Mouse (Mus musculus): ENCODE measurements around the gene Exosc5. TPM values are rescaled to one million over a fixed set of nuclear protein-coding genes. Genes with fewer than 3 reads are reported as not detected.

The Exosc5 gene
- 52.9 TPM for total RNA-seq (2023)

DNA sequence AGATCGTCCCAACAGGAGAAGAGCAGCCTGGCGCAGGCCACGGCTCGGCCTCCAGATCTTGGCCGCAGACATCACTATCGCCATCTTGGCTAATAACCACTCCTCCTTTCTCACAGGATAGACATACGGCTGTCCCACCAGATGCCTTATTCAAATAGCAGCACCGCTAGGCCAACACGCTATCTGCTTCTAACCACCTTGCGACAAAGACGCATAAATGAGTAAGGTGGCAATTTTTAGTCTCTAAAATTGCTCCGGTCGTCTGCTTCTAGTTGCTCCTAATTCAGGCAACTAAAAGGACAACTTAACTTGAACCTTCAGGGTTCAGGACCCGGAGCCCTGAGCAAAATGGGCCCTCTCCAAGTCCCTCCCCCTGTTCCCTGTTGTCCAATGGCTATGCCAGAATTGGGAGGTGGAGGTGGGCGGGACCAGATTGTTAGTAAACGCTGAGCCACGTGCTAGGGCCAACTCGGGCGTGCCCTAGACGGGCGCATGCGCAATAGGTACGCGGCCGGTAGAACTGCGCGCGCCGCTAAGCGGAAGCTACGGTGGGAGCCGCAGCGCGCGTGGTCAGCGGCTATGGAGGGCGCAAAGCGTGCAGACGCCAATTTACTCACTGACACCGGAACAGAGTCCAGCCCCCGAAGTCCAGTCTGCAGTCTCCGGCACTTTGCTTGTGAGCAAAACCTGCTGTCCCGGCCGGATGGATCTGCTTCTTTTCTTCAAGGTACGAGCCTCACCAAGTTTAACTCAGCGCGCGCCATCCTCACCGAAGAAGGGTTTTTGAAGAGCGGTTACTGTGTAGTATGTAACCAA, at the start of gene Exosc5, which contains the start of gene Bckdha:
Gene Exosc5 (plus strand): TSS at position 508 of the 816 bp plus-strand sequence.
Gene Bckdha (minus strand): TSS at position 325 of the 816 bp plus-strand sequence.

DNA sequence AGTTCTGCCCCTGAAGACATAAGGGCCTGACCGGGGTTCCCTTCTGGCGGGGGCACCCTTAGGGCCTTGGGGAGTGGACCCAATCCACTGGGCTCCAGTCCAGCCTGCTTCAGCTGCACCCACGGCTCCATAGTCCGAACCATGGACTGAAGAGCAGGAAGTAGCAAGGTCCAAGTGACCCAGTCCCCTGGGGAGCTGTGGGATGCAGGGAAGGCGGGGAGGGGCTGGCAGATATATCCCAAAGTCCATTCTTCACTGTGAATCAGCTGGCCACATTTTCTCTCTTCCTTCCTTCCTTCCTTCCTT, 43.3 kb upstream of the Exosc5 start, which contains the start of gene Erich4:
Gene Erich4 (minus strand): TSS at position 187 of the 306 bp plus-strand sequence.

DNA sequence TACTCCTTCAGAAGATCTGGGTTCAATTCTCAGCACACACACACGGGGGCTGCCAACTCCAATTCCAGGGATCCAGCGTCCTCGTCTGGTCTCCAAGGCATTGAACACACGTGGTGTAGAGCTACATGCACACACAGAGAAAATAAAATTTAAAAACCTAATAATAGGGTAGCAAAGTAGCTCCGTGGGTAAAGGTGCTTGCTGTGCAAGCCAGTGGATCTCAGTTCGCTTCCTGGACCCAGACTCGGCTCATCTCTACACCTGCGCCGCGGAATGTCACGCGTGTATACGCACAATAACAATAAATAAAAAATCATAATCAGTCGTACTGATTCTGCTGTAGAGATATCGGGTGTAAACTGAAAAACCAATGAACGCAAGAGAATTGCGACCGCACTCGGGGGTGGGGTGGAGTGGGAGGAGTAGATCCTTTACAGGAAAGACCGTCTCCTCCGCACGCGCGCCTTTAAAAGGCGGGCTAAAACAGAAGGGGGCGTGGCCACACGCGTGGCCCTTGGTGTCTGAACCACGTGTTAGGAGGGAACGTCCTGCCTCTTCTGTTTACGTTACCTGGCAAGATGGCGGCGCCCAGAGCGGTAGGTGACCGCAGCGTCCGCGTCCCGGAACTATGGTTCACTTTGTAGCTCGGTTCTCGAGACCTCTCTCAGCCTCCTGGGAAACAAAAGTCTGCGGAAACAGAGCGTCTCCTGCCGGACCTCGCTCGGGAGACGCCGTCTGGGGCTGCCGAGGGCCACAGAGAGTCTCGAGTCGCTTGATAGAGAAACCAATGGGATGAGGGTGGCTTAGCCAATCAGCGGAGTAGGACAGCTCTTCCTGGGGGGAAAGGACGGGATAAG, 39.9 kb upstream of the Exosc5 start, which contains the start of gene Dmac2:
Gene Dmac2 (plus strand): TSS at position 550 of the 857 bp plus-strand sequence.

GRCm38 (mm10) chr7:25626509-25627430, 32.2 kb upstream of the Exosc5 start, which contains the start of gene B3gnt8:
B3gnt8 (plus strand) TSS chr7:25626654.

GRCm38 (mm10) chr7:25674719-25675300, 15.8 kb downstream of the Exosc5 start, which contains the start of gene Tmem91:
Tmem91 (minus strand) TSS chr7:25675166.

DNA sequence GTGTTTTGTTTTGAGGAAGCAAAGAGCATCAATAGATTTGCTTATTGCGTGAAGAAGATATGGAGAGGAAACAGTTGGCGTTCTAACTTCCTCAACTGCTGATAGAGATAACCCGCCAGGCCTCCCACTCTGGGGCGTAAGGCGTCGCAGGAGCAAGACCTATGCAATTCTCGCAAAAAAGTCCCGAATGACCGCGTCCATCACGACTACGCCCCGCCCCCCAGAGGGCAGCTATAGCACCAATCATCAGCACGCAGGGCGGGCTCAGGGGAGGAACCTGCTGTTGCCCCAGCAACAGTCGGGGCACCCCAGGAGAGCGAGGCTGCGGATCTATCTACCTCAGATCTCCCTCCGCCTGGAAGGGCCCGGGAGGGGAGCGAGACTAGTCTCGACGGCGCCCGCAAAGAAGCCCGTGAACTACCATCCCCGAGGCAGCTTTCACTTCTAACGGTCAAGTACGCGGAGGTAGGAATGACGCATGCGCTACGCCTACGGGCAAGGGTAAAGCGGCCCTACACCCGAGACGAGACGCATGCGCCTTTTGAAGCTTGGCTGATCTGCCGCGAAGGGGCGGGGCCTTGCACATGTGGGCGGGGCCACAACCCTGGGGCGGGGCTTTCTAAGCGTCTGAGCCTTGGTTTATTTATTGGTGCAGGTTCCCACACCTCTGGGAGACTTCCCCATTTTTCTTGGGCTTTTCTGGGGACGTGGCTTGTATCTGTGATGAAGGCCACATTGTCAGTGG, 21.7 kb downstream of the Exosc5 start, which contains the start of gene B9d2:
Gene B9d2 (plus strand): TSS at position 267 of the 745 bp plus-strand sequence.

DNA sequence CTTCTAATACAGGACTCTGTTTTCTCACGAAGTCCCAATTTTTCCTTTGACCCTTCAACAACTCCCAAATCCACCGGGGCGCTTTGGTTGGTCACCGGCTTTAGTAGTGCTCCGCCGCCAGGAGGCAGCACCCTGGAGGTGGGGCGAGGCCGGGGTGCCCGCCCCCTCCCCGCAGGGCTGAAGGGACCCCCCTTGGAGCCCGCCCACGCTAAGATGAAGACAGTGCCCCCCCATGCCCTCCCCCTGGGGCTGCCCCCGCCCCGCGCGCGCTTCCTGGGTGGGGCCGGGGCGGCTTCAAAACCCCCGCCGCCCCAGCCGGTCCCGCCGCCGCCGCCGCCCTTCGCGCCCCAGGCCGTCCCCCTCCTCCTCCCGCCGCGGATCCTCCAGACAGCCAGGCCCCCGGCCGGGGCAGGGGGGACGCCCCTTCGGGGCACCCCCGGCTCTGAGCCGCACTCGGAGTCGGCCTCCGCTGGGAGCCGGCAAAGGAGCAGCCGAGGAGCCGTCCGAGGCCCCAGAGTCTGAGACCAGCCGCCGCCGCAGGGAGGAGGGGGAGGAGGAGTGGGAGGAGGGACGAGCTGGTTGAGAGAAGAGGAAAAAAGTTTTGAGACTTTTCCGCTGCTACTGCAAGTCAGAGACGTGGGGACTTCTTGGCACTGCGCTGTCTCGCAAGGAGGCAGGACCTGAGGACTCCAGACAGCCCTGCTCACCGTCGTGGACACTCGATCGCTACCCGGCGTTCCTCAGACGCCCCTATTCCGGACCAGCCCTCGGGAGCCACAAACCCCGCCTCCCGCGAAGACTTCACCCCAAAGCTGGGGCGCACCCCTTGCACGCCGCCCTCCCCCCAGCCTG, 27.9 kb downstream of the Exosc5 start, which contains the start of gene Tgfb1:
Gene Tgfb1 (plus strand): TSS at position 323 of the 852 bp plus-strand sequence.

DNA sequence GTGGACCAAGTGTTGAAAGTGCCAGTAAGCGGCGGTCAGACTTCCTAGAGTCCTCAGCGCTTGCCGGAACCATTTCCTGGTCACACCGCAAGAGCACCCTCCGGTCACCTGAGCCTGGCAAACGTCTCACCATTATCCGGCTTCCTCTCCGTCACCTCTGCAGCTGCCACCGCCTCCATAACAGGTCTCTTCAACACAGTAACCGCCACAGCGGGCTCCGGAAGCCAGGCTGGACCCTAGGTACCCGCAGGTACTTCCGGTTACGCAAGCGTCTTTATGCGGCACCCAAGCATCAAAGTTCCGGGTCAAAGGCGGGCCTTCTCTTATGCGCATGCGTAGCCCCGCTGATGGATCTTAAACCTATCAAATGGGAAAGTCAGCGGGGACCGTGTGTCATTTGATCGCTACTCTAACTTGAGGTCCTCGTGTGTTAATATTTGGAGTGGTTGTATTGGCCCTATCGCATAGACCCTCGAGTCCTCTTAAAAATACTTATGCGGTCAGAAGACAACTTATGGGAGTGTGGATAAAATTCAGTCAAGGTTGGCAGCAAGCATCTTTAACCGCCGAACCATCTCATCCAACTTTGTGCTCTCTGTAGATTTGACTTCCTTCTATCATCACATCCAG, 59.9 kb downstream of the Exosc5 start, which contains the start of gene Ccdc97:
Gene Ccdc97 (minus strand): TSS at position 301 of the 630 bp plus-strand sequence.

Other genes with a start within 250 kb of the Exosc5 start
- gene Cxcl17, start 246.3 kb upstream of the Exosc5 start, total RNA-seq (2023) = not detected
- 4.2 TPM for gene Ceacam1, start 181.6 kb upstream of the Exosc5 start, total RNA-seq (2023)
- 0.29 TPM for gene Ceacam2, start 119.3 kb upstream of the Exosc5 start, total RNA-seq (2023)
- not detected for gene Erich4, start 43.3 kb upstream of the Exosc5 start, total RNA-seq (2023)
- gene Dmac2, start 39.8 kb upstream of the Exosc5 start, total RNA-seq (2023) = 77.8 TPM
- 1.6 TPM for gene B3gnt8, start 32.5 kb upstream of the Exosc5 start, total RNA-seq (2023)
- gene Bckdha, start 183 bp upstream of the Exosc5 start, total RNA-seq (2023) = 23.9 TPM
- not detected for gene Tmem91, start 16.0 kb downstream of the Exosc5 start, total RNA-seq (2023)
- 27.3 TPM for gene B9d2, start 21.6 kb downstream of the Exosc5 start, total RNA-seq (2023)
- 175 TPM for gene Tgfb1, start 27.8 kb downstream of the Exosc5 start, total RNA-seq (2023)
- 99.0 TPM for gene Ccdc97, start 59.9 kb downstream of the Exosc5 start, total RNA-seq (2023)
- 210 TPM for gene Hnrnpul1, start 95.6 kb downstream of the Exosc5 start, total RNA-seq (2023)
- 7.5 TPM for gene Axl, start 129.5 kb downstream of the Exosc5 start, total RNA-seq (2023)
- gene Cyp2s1, start 157.7 kb downstream of the Exosc5 start, total RNA-seq (2023) = 10.3 TPM
- gene Cyp2b10, start 238.5 kb downstream of the Exosc5 start, total RNA-seq (2023) = not detected